Mouse (Mus musculus): ENCODE measurements around the gene Asic2.

GRCm38 (mm10) chr11:81845686-81846036 is 122.6 kb downstream of the Asic2 start:
- TF ChIP-seq POLR2A (IDR thresholded peaks at IDR 0.05; ENCODE audit: low read depth, low read length) (no peak), CTCF (IDR thresholded peaks at IDR 0.05; ENCODE audit: borderline replicate concordance, insufficient read depth, low read length) (no peak)

All from embryonic fibroblast, embryonic 13.5 days (primary cell).